Mouse (Mus musculus) C2C12 (cell line): ENCODE measurements around the gene Ckap2l. TPM values are rescaled to one million over a fixed set of nuclear protein-coding genes. Genes with fewer than 3 reads are reported as not detected.

ENCODE experiments used
- H3K27me3 ChIP-seq: one replicate; pipeline ENCODE4 v1.6.1; 2011; ENCODE audit not compliant: control insufficient read depth, insufficient read depth, insufficient read length
- H3K36me3 ChIP-seq: one replicate; pipeline ENCODE4 v1.6.1; 2011; ENCODE audit not compliant: control insufficient read depth, insufficient read depth
- H3K4me3 ChIP-seq: one replicate; pipeline ENCODE4 v1.5.1; 2011; ENCODE audit warnings: mild to moderate bottlenecking, control low read depth; ENCODE audit not compliant: poor library complexity, insufficient read depth, severe bottlenecking
- H3K79me2 ChIP-seq: one replicate; pipeline ENCODE4 v1.6.1; 2011; ENCODE audit not compliant: control insufficient read depth, insufficient read depth
- H3K79me3 ChIP-seq: one replicate; pipeline ENCODE4 v1.6.1; 2011; ENCODE audit warnings: low read depth, control low read depth
- H3ac ChIP-seq: one replicate; pipeline ENCODE3; 2011; ENCODE audit warnings: low read depth; ENCODE audit not compliant: control insufficient read depth, insufficient read length
- CEBPB ChIP-seq: IDR thresholded peaks from one replicate; pipeline ENCODE4 v1.6.1; 2011; ENCODE audit warnings: low read depth, mild to moderate bottlenecking, control low read depth, moderate library complexity
- CTCF ChIP-seq: IDR thresholded peaks from one replicate; pipeline ENCODE4 v1.5.1; 2011; ENCODE audit not compliant: control insufficient read depth, insufficient read depth, insufficient read length
- FOSL1 ChIP-seq: IDR thresholded peaks from one replicate; pipeline ENCODE4 v1.8.0; 2011; ENCODE audit warnings: mild to moderate bottlenecking, low read length; ENCODE audit not compliant: poor library complexity, insufficient read depth, severe bottlenecking
- MAX ChIP-seq: IDR thresholded peaks from one replicate; pipeline ENCODE4 v1.6.1; 2011; ENCODE audit warnings: mild to moderate bottlenecking, control low read depth
- MYOD1 ChIP-seq: IDR thresholded peaks from one replicate; pipeline ENCODE4 v1.6.1; 2011; ENCODE audit warnings: low read depth; ENCODE audit not compliant: control insufficient read depth, insufficient read length
- MYOG ChIP-seq: IDR thresholded peaks from one replicate; pipeline ENCODE4 v1.6.1; 2011; ENCODE audit not compliant: control insufficient read depth, insufficient read length; ENCODE audit errors: extremely low read depth
- USF1 ChIP-seq: IDR thresholded peaks from one replicate; pipeline ENCODE4 v1.6.1; 2011; ENCODE audit warnings: low read depth, mild to moderate bottlenecking, control low read depth, moderate library complexity
- polyA plus RNA-seq: library from polyadenylated mRNA; unstranded; fragments of >200 nt; fragmentation: generic; extraction: Trizol; gene quantifications from one replicate; pipeline ENCODE4 v1.2.1, GENCODE M21; 2012; ENCODE audit warnings: missing spikeins

Gene Ckap2l
- polyA plus RNA-seq, 1 experiment = 17.9 TPM

DNA sequence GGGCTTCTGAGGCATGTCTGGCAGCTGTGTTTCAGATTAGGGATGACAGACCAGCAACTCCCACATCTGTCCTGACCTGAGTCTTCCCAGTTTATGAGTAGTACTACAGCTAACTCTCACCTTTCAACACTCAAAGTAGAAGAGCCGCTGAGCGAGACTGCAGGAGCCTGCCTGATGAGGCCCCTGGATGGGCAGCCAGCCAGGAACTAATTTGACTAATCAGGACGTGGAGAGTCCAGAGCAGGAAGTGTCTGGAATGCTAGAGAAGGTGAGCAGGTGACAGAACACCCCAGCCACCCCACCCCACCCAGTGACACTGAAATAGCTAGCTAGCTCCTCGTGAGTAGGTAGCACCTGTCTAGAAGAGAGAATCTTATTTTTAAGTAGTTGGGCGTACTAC lies 51.4 kb downstream of the Ckap2l start:
- Histone ChIP-seq H3K79me2 (no peaks in the 10 kb centered on the region), H3K36me3 (no peaks in the 10 kb centered on the region), H3K27me3 (no peaks in the 10 kb centered on the region), H3K4me3 (no peak overlapping the region), H3K79me3 (no peaks in the 10 kb centered on the region), H3ac (no peak overlapping the region)
- TF ChIP-seq USF1 (no peak), CEBPB (no peak), MAX (no peak)

DNA sequence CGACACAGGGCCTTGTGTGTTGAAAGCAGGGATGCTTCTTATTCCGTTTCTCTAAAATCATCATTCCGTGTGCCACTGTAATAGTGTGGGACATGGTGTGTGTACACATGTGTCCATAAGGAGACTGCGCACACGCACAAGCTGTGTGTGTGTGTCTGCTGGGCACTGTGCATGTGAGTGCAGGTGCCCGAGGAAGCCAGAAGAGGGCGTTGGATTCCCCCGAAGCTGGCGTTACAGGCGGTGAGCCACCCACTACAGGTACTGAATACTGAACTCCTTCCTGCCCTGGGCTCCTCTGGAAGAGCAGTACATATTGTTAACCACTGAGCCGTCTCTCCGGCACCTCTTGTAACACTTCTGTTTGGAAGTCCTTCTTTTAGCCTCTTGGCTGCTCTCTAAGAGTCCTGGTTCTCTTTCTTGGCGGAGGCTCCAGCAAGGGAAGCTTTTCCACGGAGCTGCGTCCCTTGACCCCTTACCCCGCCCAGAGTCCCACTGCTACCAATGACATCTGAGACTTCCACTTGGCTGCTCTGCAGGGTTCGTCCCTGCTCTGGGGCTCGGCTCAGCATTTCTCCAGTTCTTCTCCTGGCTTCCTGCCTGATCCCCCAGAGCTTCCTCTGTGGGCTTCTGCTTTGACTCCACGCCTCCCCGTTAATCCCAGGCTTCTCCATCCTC lies 52.4 kb downstream of the Ckap2l start:
- no peaks in the 10 kb centered on the region for H3K79me2 ChIP-seq
- H3K4me3 ChIP-seq = no peak overlapping the region
- no peaks in the 10 kb centered on the region for H3K79me3 ChIP-seq
- TF ChIP-seq USF1 (no peak), MYOD1 (no peak), FOSL1 (no peak), MYOG (no peak), CEBPB (no peak), MAX (no peak), CTCF (no peak)
- no peaks in the 10 kb centered on the region for H3K36me3 ChIP-seq
- H3ac ChIP-seq = no peak overlapping the region
- no peaks in the 10 kb centered on the region for H3K27me3 ChIP-seq

DNA sequence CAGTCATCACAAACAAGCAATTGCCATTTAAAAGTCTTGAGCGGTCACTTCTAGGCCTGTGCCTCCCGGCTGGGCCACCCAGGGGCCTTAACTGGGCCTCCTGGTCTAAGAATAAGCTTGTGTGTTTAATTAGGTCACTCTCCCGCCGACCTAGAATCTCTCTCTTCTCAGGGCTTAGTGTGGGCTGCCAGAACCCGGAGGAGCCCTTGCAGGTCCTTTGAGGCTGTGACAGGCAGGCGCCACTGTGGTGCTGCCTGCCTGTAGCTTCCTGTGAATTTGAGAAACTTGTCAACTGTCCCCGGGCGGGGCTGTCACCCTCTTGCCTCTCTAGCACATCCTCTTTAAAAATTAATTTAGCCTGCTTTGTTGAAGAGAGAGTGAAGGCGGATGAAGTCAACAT lies 53.2 kb downstream of the Ckap2l start:
- TF ChIP-seq CEBPB = no peak
- no peak for TF ChIP-seq USF1
- TF ChIP-seq FOSL1 = no peak
- TF ChIP-seq MYOD1 = no peak
- no peak for TF ChIP-seq MYOG
- TF ChIP-seq CTCF = no peak
- no peak for TF ChIP-seq MAX
- H3K27me3 ChIP-seq = no peaks in the 10 kb centered on the region
- H3ac ChIP-seq = no peak overlapping the region
- no peaks in the 10 kb centered on the region for H3K79me3 ChIP-seq
- H3K4me3 ChIP-seq = no peak overlapping the region
- no peaks in the 10 kb centered on the region for H3K79me2 ChIP-seq
- no peaks in the 10 kb centered on the region for H3K36me3 ChIP-seq

DNA sequence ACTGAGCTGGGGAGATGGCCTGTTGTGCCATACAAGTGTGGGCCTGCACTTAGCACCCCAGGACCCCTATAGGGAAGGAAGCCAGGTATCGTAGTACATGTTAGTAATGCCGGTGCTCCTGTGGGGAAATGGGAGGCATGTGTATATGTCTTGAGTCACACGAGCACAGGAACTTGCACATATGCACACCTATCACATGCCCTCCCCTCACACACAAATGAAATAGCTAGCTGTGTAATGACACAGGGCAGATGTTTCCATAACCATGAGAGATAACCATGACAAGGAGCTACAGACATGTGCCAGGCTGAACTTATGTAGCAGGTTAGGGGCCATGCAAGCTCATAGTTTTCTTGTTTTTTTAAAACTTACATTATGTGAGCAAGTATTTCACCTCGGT lies 54.0 kb downstream of the Ckap2l start:
- TF ChIP-seq USF1 (no peak), MYOG (no peak), MYOD1 (no peak), CEBPB (no peak), FOSL1 (no peak), CTCF (no peak), MAX (no peak)
- no peak overlapping the region for H3ac ChIP-seq

DNA sequence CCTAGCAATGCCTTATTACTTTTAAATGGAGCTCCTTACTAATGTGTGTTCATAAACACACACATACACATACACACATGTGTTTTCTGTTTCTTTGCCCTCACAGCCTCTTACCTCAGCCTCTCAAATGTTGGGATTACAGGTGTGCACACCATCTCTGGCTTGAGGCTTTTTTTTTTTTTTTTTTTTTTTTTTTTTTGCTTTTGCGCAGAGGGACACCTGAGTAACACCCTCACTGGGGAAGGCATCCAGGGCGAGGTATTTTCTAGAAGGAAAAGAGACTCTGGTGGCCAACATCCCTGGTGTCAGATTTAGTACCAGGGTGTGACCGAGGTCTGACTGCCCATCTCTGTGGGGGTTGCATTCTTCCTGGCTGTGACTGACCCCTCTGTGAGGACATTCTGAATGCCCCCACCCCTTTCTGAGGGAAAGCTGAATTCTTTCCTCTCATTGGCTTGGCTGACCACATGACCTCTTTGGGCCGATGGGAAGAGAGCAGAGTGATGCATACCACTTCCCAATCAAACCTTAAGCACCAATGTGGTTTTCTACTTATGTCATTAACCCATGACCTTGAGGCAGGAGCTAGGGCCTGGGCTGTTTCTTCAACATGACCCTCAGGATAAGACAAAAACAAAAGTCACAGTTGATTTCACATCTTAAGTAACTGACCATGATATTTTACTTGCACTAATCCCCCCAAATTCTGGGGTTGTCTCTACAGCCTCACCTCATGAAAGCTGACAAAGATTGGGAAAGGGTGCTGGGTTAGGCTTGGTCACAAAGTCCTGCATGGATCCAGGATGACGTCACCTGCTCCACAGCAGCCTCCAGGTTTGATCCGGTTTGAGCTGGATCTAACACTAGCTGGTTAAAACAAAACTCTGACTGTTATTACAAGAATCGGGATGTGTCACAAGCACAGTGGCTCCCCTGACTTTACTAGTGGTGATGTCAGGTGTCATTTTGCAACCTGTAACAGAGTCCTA lies 54.9 kb downstream of the Ckap2l start:
- Histone ChIP-seq H3K4me3 (no peak overlapping the region), H3K36me3 (no peaks in the 10 kb centered on the region), H3ac (no peak overlapping the region), H3K79me3 (no peaks in the 10 kb centered on the region), H3K79me2 (no peaks in the 10 kb centered on the region), H3K27me3 (no peaks in the 10 kb centered on the region)
- TF ChIP-seq USF1 (peak; percentile 34), CTCF (no peak)

More for the DNA sequence above, 54.0 kb downstream of the Ckap2l start:
- Histone ChIP-seq H3K36me3 (no peaks in the 10 kb centered on the region), H3K27me3 (no peaks in the 10 kb centered on the region), H3K79me3 (no peaks in the 10 kb centered on the region), H3K4me3 (no peak overlapping the region), H3K79me2 (no peaks in the 10 kb centered on the region)

DNA sequence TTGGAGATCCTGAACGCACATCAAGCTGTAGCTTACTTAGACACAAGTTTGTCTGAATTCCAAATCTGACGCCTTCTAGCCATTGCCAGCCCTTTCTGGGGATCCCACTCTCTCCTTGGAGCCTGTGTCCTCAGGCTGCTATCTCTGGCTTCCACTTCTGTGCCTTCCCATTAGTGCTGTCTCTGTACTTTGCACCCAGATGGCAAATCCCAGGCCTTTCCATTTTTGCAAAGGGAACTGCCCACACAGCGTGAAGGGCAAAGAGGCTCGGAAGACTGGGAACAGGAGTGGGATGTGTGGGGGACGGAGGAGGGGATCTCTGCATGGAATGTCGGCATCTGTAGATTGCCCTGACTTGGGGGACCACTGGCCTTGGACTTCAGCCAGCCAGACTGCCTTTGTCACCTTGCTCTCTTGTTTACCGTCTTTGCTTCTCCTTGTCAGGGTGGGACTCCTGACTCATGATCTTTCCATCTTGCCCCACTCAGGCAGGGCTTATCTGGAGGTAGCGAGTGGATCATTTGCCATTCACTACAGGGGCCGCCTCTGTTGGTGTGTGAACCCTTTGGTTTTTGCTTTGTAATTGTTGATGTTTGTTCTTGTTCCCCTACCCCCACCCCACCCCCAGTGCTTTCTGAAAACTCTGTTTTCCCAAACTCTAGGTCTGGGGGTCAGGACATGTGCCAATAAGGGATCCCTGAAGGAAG lies 56.1 kb downstream of the Ckap2l start:
- H3K79me2 ChIP-seq = no peaks in the 10 kb centered on the region
- H3ac ChIP-seq = no peak overlapping the region
- no peaks in the 10 kb centered on the region for H3K79me3 ChIP-seq
- TF ChIP-seq CEBPB (no peak), MYOD1 (no peak), CTCF (no peak), USF1 (no peak), MAX (no peak), FOSL1 (no peak), MYOG (no peak)
- H3K36me3 ChIP-seq = no peaks in the 10 kb centered on the region
- H3K4me3 ChIP-seq = no peak overlapping the region
- no peaks in the 10 kb centered on the region for H3K27me3 ChIP-seq
